ENCODE assay signal across 13 mouse cellular contexts in the genomic region with DNA sequence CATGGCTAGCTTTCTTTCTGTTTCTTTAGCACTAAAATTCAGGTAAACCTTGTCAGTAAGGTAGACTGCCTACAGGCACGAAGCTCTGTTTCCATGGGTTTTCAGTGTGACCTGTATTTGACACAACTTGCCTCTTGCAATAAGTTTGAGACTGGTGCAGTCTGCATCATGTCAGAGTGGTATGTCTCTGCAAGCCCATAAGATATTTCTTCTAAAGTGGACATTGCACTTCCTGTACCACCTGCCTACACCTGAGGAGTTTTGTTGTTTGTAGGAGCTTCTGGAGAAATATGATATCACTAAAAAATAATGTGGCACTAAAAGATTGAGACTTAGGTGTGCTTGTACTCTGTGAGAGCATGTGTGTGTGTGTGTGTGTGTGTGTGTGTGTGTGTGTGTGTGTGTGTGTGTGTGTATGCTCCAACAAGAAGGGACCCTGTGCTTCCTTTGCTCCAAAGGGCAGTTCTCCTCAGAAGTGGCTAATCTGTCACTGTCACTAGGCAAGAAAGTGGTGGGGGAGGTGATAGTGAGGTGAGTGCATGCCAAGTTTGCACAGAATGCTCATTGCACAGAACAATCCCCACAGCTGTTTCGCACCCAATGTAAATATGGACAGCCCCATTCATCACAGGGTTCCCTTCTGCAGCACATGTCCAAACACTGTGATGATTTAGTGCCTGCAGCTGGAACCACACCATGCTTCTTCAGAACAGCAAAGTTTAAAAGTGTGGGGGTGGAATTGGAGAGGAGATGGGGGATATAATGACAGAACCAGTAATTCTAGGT.
DNase-seq lines count a peak whose midpoint lies in the region; ATAC-seq and TF ChIP-seq lines count a peak whose summit lies in the region.
"Had no signal": no experiment of that assay in that cellular context is flagged by ENCODE, and none has a peak within 500 bp of the region (broad histone marks: within the 10 kb centered on the region; RNA-seq: fewer than 3 reads in every experiment).

No protein-coding gene starts in this region.

- 0 out of 2 replicates have a peak, but pooled peaks cover 4% of the 10 kb centered on the region for H3K4me1 ChIP-seq in kidney, embryonic 14.5 days (ENCODE audit: control insufficient read depth, insufficient read depth, low read length)
- H3K4me1 ChIP-seq in stomach, embryonic 14.5 days (ENCODE audit: control insufficient read depth, insufficient read depth, low read length) = 0 out of 2 replicates have a peak, but pooled peaks cover 13% of the 10 kb centered on the region
- no peaks in the 10 kb centered on the region for H3K4me1 ChIP-seq in stomach, postnatal 0 days (replicated peaks; ENCODE audit: control insufficient read depth, insufficient read depth)
- no peaks in the 10 kb centered on the region for H3K4me1 ChIP-seq in limb, embryonic 11.5 days (ENCODE audit: control insufficient read depth, insufficient read depth, low read length)
- no peaks in the 10 kb centered on the region for H3K4me1 ChIP-seq in forebrain, embryonic 15.5 days
- H3K4me1 ChIP-seq: forebrain, embryonic 10.5 days; liver, embryonic 15.5 days; neural tube, embryonic 13.5 days had no signal

- H3K27ac ChIP-seq in kidney, embryonic 14.5 days (ENCODE audit: low read depth, low read length) = no peak overlapping the region
- no peak overlapping the region; the same call in 1 of the 2 replicates for H3K27ac ChIP-seq in stomach, embryonic 14.5 days (ENCODE audit: low read length)
- H3K27ac ChIP-seq in stomach, postnatal 0 days (replicated peaks) = no peak overlapping the region
- no peak overlapping the region for H3K27ac ChIP-seq in limb, embryonic 11.5 days (replicated peaks; ENCODE audit: low read depth, low read length)
- H3K27ac ChIP-seq in forebrain, embryonic 15.5 days (replicated peaks) = no peak overlapping the region
- H3K27ac ChIP-seq: forebrain, embryonic 10.5 days; liver, embryonic 15.5 days; neural tube, embryonic 13.5 days had no signal

- peak; percentile 99 for ATAC-seq in kidney, embryonic 14.5 days (ENCODE audit: low FRiP score, low TSS enrichment)
- ATAC-seq in stomach, embryonic 14.5 days (ENCODE audit: insufficient number of reproducible peaks, insufficient read depth, low FRiP score, low read depth) = peak; percentile 94
- ATAC-seq in stomach, postnatal 0 days (ENCODE audit: low FRiP score, low TSS enrichment) = no peak; the same call in 1 of the 2 replicates
- peak; percentile 54 for ATAC-seq in limb, embryonic 11.5 days (ENCODE audit: insufficient number of reproducible peaks, low FRiP score, low TSS enrichment, low read depth)
- no peak for ATAC-seq in forebrain, embryonic 15.5 days (replicated peaks)

- no peak for TF ChIP-seq CTCF in stomach, postnatal 0 days (IDR thresholded peaks at IDR 0.05; ENCODE audit: low read depth)

- H3K9me3 ChIP-seq in kidney, embryonic 14.5 days (ENCODE audit: control insufficient read depth, low read length) = no peaks in the 10 kb centered on the region
- H3K9me3 ChIP-seq in stomach, embryonic 14.5 days (ENCODE audit: control insufficient read depth, low read depth, low read length) = no peaks in the 10 kb centered on the region
- no peaks in the 10 kb centered on the region for H3K9me3 ChIP-seq in stomach, postnatal 0 days (ENCODE audit: control insufficient read depth, low read length)
- H3K9me3 ChIP-seq in limb, embryonic 11.5 days (ENCODE audit: control insufficient read depth, low read length) = no peaks in the 10 kb centered on the region
- no peaks in the 10 kb centered on the region for H3K9me3 ChIP-seq in forebrain, embryonic 15.5 days
- H3K9me3 ChIP-seq: forebrain, embryonic 10.5 days; liver, embryonic 15.5 days; neural tube, embryonic 13.5 days had no signal

- WGBS in kidney, embryonic 14.5 days = 28% methylated on average over 2 of the region's 2 CpGs
- WGBS in stomach, embryonic 14.5 days = 14% methylated on average over 2 of the region's 2 CpGs
- 16% methylated on average over 2 of the region's 2 CpGs for WGBS in stomach, postnatal 0 days
- 61% methylated on average over 2 of the region's 2 CpGs for WGBS in limb, embryonic 11.5 days
- 84% methylated on average over 2 of the region's 2 CpGs for WGBS in forebrain, embryonic 15.5 days

- H3K4me3 ChIP-seq in kidney, embryonic 14.5 days (ENCODE audit: low read length) = no peak overlapping the region
- no peak overlapping the region for H3K4me3 ChIP-seq in stomach, embryonic 14.5 days (ENCODE audit: low read depth, low read length)
- no peak overlapping the region for H3K4me3 ChIP-seq in stomach, postnatal 0 days (ENCODE audit: low read depth, low read length)
- no peak overlapping the region for H3K4me3 ChIP-seq in limb, embryonic 11.5 days (ENCODE audit: low read depth, low read length)
- H3K4me3 ChIP-seq in forebrain, embryonic 15.5 days = no peak overlapping the region
- H3K4me3 ChIP-seq: forebrain, embryonic 10.5 days; liver, embryonic 15.5 days; neural tube, embryonic 13.5 days had no signal

- H3K9ac ChIP-seq in kidney, embryonic 14.5 days (ENCODE audit: low read depth, low read length) = no peak overlapping the region
- H3K9ac ChIP-seq in stomach, embryonic 14.5 days (replicated peaks; ENCODE audit: low read depth, low read length) = no peak overlapping the region
- H3K9ac ChIP-seq in stomach, postnatal 0 days (ENCODE audit: low read length) = no peak overlapping the region
- H3K9ac ChIP-seq in limb, embryonic 11.5 days (ENCODE audit: low read length) = no peak overlapping the region
- H3K9ac ChIP-seq in forebrain, embryonic 15.5 days (replicated peaks) = no peak overlapping the region
- H3K9ac ChIP-seq: liver, embryonic 15.5 days; neural tube, embryonic 13.5 days had no signal

- DNase-seq in kidney, postnatal 36 days = no peak
- no peak for DNase-seq in stomach, postnatal 0 days (ENCODE audit: low spot score)
- DNase-seq in limb, embryonic 11.5 days (ENCODE audit: low spot score) = peak; percentile 24
- DNase-seq in adrenal gland, postnatal 4 days (ENCODE audit: low spot score in 2 of 2) = no peak
- no peak for DNase-seq in layer of hippocampus, postnatal 36 days
- DNase-seq: gastrocnemius, postnatal 25 days; right cerebral cortex, postnatal 25 days had no signal

- no peak overlapping the region for H3K4me2 ChIP-seq in kidney, embryonic 14.5 days (replicated peaks; ENCODE audit: low read depth, low read length)
- no peak overlapping the region for H3K4me2 ChIP-seq in stomach, embryonic 14.5 days (replicated peaks; ENCODE audit: low read depth, low read length)
- H3K4me2 ChIP-seq in stomach, postnatal 0 days (replicated peaks; ENCODE audit: low read depth) = no peak overlapping the region
- no peak overlapping the region for H3K4me2 ChIP-seq in limb, embryonic 11.5 days (ENCODE audit: low read depth, severe bottlenecking)
- H3K4me2 ChIP-seq in forebrain, embryonic 15.5 days (replicated peaks) = no peak overlapping the region
- H3K4me2 ChIP-seq: liver, embryonic 15.5 days; neural tube, embryonic 13.5 days had no signal

- no peaks in the 10 kb centered on the region for H3K36me3 ChIP-seq in kidney, embryonic 14.5 days (ENCODE audit: control insufficient read depth, insufficient read depth, low read length)
- no peaks in the 10 kb centered on the region for H3K36me3 ChIP-seq in stomach, embryonic 14.5 days (ENCODE audit: control insufficient read depth, insufficient read depth, low read length)
- no peaks in the 10 kb centered on the region for H3K36me3 ChIP-seq in stomach, postnatal 0 days (ENCODE audit: control insufficient read depth, insufficient read depth, low read length)
- H3K36me3 ChIP-seq in limb, embryonic 11.5 days (ENCODE audit: control insufficient read depth, insufficient read depth, low read length) = no peaks in the 10 kb centered on the region
- H3K36me3 ChIP-seq in forebrain, embryonic 15.5 days = no peaks in the 10 kb centered on the region
- H3K36me3 ChIP-seq: forebrain, embryonic 10.5 days; liver, embryonic 15.5 days; neural tube, embryonic 13.5 days had no signal

- TF ChIP-seq EP300 in stomach, postnatal 0 days (optimal IDR thresholded peaks at IDR 0.05) = no peak

- no peaks in the 10 kb centered on the region for H3K27me3 ChIP-seq in kidney, embryonic 14.5 days (ENCODE audit: control insufficient read depth, insufficient read depth, low read length)
- H3K27me3 ChIP-seq in stomach, embryonic 14.5 days (ENCODE audit: control insufficient read depth, insufficient read depth, low read length) = no peaks in the 10 kb centered on the region
- H3K27me3 ChIP-seq in stomach, postnatal 0 days (ENCODE audit: control insufficient read depth, insufficient read depth, low read length) = no peaks in the 10 kb centered on the region
- H3K27me3 ChIP-seq in limb, embryonic 11.5 days (ENCODE audit: control insufficient read depth, insufficient read depth, low read length) = no peaks in the 10 kb centered on the region
- no peaks in the 10 kb centered on the region for H3K27me3 ChIP-seq in forebrain, embryonic 15.5 days
- H3K27me3 ChIP-seq: liver, embryonic 15.5 days; neural tube, embryonic 13.5 days had no signal

Comparison
In these comparisons a context has a peak if more than half of its experiments do, and no peak if none do; other contexts are left out.
1. ATAC-seq: peak in kidney, embryonic 14.5 days (single experiment), stomach, embryonic 14.5 days (single experiment) and limb, embryonic 11.5 days (single experiment); none in stomach, postnatal 0 days (single experiment) and forebrain, embryonic 15.5 days (single experiment).